Mouse (Mus musculus) liver, embryonic 14.5 days (tissue): ENCODE measurements around the gene Pde9a. TPM values are rescaled to one million over a fixed set of nuclear protein-coding genes. Genes with fewer than 3 reads are reported as not detected.

ENCODE experiments used
- ATAC-seq: fragments of 200-750 bp; cut with Nextera tagmentation; 2 replicates; pipeline ENCODE4 v1.8.0; 2017; ENCODE audit warnings: moderate number of reproducible peaks, mild to moderate bottlenecking, moderate library complexity; ENCODE audit not compliant: insufficient read depth
- DNase-seq, 3 experiments: peaks; one replicate each; pipeline ENCODE4 v3.0.0-alpha.2; 2012 to 2013; ENCODE audit warnings: low read depth in 3 of 3, low spot score in 3 of 3
- H3K27ac ChIP-seq: fragments of 300-500 bp; sonication (generic); 2 replicates; pipeline ENCODE4 v1.5.1; 2014; ENCODE audit warnings: moderate library complexity, mild to moderate bottlenecking, control low read depth, inconsistent platforms
- H3K27me3 ChIP-seq: fragments of 300-500 bp; sonication (generic); 2 replicates; pipeline ENCODE4 v1.6.1; 2014; ENCODE audit warnings: mild to moderate bottlenecking, low read length, moderate library complexity; ENCODE audit not compliant: control insufficient read depth, insufficient read depth
- H3K36me3 ChIP-seq: fragments of 300-500 bp; sonication (generic); replicated peaks from 2 replicates; pipeline ENCODE4 v1.6.1; 2014; ENCODE audit warnings: low read depth; ENCODE audit not compliant: control insufficient read depth, insufficient read depth
- H3K4me1 ChIP-seq, 2 experiments: fragments of 200-500 bp in 1 of 2; fragments of 300-500 bp in 1 of 2; sonication (generic) in 1 of 2; replicated peaks; 2 replicates each; pipeline ENCODE4 v1.6.1; 2012 to 2014; ENCODE audit warnings: antibody characterized with exemption in 1 of 2, inconsistent platforms in 1 of 2, low read length in 1 of 2; ENCODE audit not compliant: control insufficient read depth in 2 of 2, insufficient read depth in 2 of 2
- H3K4me2 ChIP-seq: fragments of 300-500 bp; sonication (generic); 2 replicates; pipeline ENCODE4 v1.6.1; 2014; ENCODE audit warnings: low read depth, mild to moderate bottlenecking, control low read depth, moderate library complexity
- H3K4me3 ChIP-seq, 2 experiments: fragments of 200-500 bp in 1 of 2; fragments of 300-500 bp in 1 of 2; sonication (generic) in 1 of 2; 2 replicates each; pipeline ENCODE4 v1.5.1; 2012 to 2014; ENCODE audit warnings: low read depth in 2 of 2, low read length in 2 of 2, mild to moderate bottlenecking in 2 of 2, control low read depth in 1 of 2, inconsistent platforms in 1 of 2, moderate library complexity in 1 of 2; ENCODE audit not compliant: insufficient read depth in 1 of 2
- H3K9ac ChIP-seq: fragments of 300-500 bp; sonication (generic); replicated peaks from 2 replicates; pipeline ENCODE4 v1.6.1; 2014; ENCODE audit warnings: mild to moderate bottlenecking, control low read depth, moderate library complexity
- H3K9me3 ChIP-seq: fragments of 300-500 bp; sonication (generic); 2 replicates; pipeline ENCODE4 v1.6.1; 2016; ENCODE audit warnings: low read length, mixed read lengths; ENCODE audit not compliant: control insufficient read depth
- CTCF ChIP-seq: IDR thresholded peaks from 2 replicates; pipeline ENCODE4 v1.5.1; 2016; ENCODE audit warnings: antibody characterized with exemption, low read depth, control low read depth
- EP300 ChIP-seq: IDR thresholded peaks from 2 replicates; pipeline ENCODE4 v1.6.1; 2016; ENCODE audit warnings: antibody characterized with exemption, low read depth
- WGBS: fragments of 180-500 bp; shearing (Covaris S2); extraction: QIAGEN DNeasy Blood & Tissue Kit; methylation state at CpG from one replicate; pipeline ENCODE4 v1.1.7; 2014; ENCODE audit not compliant: insufficient replicate concordance; 5-methylcytosine and 5-hydroxymethylcytosine counted together
- polyA plus RNA-seq, 2 experiments: library from polyadenylated mRNA; depleted of rRNA in 1 of 2; stranded (reverse) in 1 of 2; unstranded in 1 of 2; fragments of >200 nt; fragmentation: Nextera tagmentation in 1 of 2; extraction: Ambion mirVana in 1 of 2; gene quantifications; 2 replicates each; pipeline versions ENCODE4 v1.2.1 to v1.2.3; 2012 to 2014

Pde9a gene
- polyA plus RNA-seq, 2 experiments = 2.8 to 3.6 TPM

GRCm38 (mm10) chr17:31425827-31426698 is 40.1 kb downstream of the Pde9a start:
- no peaks in the 10 kb centered on the region for H3K36me3 ChIP-seq
- no peak overlapping the region for H3K27ac ChIP-seq
- no peak overlapping the region for H3K4me3 ChIP-seq
- DNase-seq (no peak), ATAC-seq (no peak)
- no peaks in the 10 kb centered on the region for H3K27me3 ChIP-seq
- WGBS = 58% methylated on average over 13 of the region's 13 CpGs
- H3K4me1 ChIP-seq = no peaks in the 10 kb centered on the region
- no peaks in the 10 kb centered on the region for H3K9me3 ChIP-seq
- no peak overlapping the region for H3K4me2 ChIP-seq
- no peak overlapping the region for H3K9ac ChIP-seq
- TF ChIP-seq CTCF (no peak), EP300 (no peak)

DNA sequence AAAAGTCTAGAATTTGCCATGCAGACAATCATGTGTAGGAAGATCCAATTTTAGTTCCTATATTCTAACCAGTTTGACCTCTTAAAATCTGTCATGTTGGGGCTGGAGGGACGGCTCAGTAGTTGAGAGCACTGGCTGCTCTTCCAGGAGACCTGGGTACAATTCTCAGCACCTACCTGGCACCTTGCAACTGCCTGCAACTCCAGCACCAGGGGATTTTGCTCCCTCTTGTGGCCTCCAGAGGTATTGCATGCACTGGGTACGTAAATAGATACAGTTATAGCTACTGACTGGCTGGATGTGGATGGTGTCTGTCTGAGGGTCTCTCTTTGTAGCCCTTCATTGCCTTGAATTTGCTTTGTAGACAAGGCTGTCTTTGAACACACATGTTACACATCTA is 43.4 kb downstream of the Pde9a start:
- DNase-seq (no peak), ATAC-seq (no peak)
- 60% methylated on average over 2 of the region's 2 CpGs for WGBS

DNA sequence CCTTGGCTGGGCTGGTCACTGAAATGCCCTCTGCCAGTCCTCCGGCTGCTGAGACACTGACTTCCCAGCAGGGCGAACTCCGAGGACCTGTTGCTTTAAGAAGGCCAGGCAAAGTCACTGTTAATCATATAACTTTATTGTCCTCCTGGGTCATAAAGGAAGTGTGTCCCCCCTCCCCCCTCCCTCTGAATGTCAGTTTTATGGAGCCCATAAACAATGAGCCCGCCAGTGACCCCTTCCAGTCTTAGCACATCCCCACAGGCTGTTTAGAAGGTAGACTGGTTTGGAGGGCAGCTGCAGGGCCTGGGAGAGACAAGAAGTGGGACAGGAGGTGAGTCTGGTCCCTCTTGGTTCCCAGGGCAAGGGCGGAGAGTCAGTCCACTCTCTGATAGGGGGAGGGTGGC is 46.9 kb downstream of the Pde9a start:
- ATAC-seq = no peak

More for the DNA sequence above, 43.4 kb downstream of the Pde9a start:
- no peaks in the 10 kb centered on the region for H3K27me3 ChIP-seq
- TF ChIP-seq CTCF (peak; percentile 86), EP300 (no peak)
- H3K4me2 ChIP-seq = no peak overlapping the region
- H3K36me3 ChIP-seq = no peaks in the 10 kb centered on the region
- H3K9me3 ChIP-seq = no peaks in the 10 kb centered on the region
- no peak overlapping the region for H3K27ac ChIP-seq
- no peaks in the 10 kb centered on the region for H3K4me1 ChIP-seq
- no peak overlapping the region for H3K9ac ChIP-seq
- no peak overlapping the region for H3K4me3 ChIP-seq

GRCm38 (mm10) chr17:31433401-31433928 is 47.5 kb downstream of the Pde9a start:
- Histone ChIP-seq H3K27ac (no peak overlapping the region), H3K9me3 (no peaks in the 10 kb centered on the region), H3K36me3 (no peaks in the 10 kb centered on the region), H3K4me2 (no peak overlapping the region), H3K27me3 (no peaks in the 10 kb centered on the region), H3K9ac (no peak overlapping the region), H3K4me1 (no peaks in the 10 kb centered on the region), H3K4me3 (no peak overlapping the region)
- TF ChIP-seq CTCF = no peak
- TF ChIP-seq EP300 = no peak
- no peak for ATAC-seq
- DNase-seq = no peak
- 44% methylated on average over 13 of the region's 13 CpGs for WGBS

More for the DNA sequence above, 46.9 kb downstream of the Pde9a start:
- Histone ChIP-seq H3K9ac (no peak overlapping the region), H3K4me3 (no peak overlapping the region), H3K9me3 (no peaks in the 10 kb centered on the region), H3K27me3 (no peaks in the 10 kb centered on the region), H3K27ac (no peak overlapping the region), H3K36me3 (no peaks in the 10 kb centered on the region), H3K4me2 (no peak overlapping the region), H3K4me1 (no peaks in the 10 kb centered on the region)
- no peak for TF ChIP-seq CTCF
- WGBS = 51% methylated on average over 5 of the region's 5 CpGs
- DNase-seq = no peak

GRCm38 (mm10) chr17:31433978-31434797 is 48.2 kb downstream of the Pde9a start:
- H3K4me3 ChIP-seq = no peak overlapping the region
- TF ChIP-seq EP300 (no peak), CTCF (no peak)
- DNase-seq (no peak), ATAC-seq (no peak)
- H3K4me1 ChIP-seq = no peaks in the 10 kb centered on the region
- 13% methylated on average over 16 of the region's 16 CpGs for WGBS
- H3K9me3 ChIP-seq = no peaks in the 10 kb centered on the region
- H3K36me3 ChIP-seq = no peaks in the 10 kb centered on the region
- no peaks in the 10 kb centered on the region for H3K27me3 ChIP-seq
- no peak overlapping the region for H3K4me2 ChIP-seq
- H3K9ac ChIP-seq = no peak overlapping the region
- no peak overlapping the region for H3K27ac ChIP-seq
